Mouse (Mus musculus) gastrocnemius, adult 2 months (tissue): ENCODE results near the gene Itga11. TPM values are rescaled to one million over a fixed set of nuclear protein-coding genes. Genes with fewer than 3 reads are reported as not detected.
A peak's percentile ranks its signal among the peaks of the same experiment; 100 is the strongest.
"Not testable (repeated sequence)": the region's sequence is repeated elsewhere in the genome, so short reads cannot be mapped to it uniquely, and the experiment has no call there.

ENCODE experiments used
- DNase-seq: peaks from one replicate; pipeline ENCODE4 v3.0.0; 2022
- H3K27ac ChIP-seq: fragments of 200-600 bp; 2 replicates; pipeline ENCODE4 v1.8.1; 2022; ENCODE audit warnings: mild to moderate bottlenecking
- H3K4me3 ChIP-seq: fragments of 200-600 bp; 2 replicates; pipeline ENCODE4 v1.8.1; 2022; ENCODE audit warnings: mild to moderate bottlenecking, moderate library complexity
- CTCF ChIP-seq: fragments of 200-600 bp; IDR thresholded peaks from 2 replicates; pipeline ENCODE4 v1.8.1; 2022; ENCODE audit warnings: antibody characterized with exemption, mild to moderate bottlenecking, moderate library complexity
- intact Hi-C: fragments of 180-260 bp; cut with DNase I; formaldehyde crosslinking; loops from one replicate; pipeline ENCODE4 v1.15.1; 2025
- total RNA-seq, 2 experiments: library from RNA; stranded (reverse); gene quantifications; 2 replicates each; pipeline ENCODE4 v1.2.3; 2021

Itga11 gene
- total RNA-seq, 2 experiments from 2014 or later = 3.2 to 5.1 TPM

DNA sequence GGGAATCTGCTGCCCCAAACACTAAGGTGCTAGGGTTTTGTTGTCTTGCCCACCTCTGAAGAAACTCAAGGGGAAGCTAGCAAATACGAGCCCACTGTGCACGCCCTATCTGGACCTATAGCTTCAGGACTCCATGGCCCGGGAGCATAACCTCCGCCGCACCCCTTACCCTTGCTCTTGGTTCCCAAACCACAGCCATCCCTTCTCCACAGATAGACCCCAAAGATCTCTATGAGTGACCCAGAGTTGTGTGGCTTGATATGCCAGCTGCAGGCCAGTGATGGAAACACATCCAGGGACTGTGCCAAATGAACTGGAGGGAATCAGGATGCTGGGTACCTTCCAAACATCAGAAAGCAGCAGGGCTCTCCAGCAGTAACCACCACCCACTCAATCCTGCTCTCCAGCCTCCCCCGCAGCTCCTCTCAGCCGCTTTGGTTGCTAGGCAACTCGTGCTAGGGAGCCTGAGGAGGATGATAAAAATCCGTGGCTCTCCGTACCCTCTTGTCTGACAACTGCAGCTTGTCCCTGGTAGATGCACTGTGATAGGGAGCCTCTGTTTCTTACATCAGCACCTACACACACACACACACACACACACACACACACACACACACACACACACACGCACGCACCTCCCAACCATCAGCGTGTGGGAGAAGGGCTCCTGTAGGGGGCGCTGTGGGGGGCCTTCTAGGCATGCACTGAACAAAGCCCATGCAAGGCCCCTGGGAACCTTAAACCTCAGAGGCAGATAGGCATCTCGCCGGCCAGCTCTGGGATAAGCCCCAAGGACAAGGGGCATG, 105.6 kb downstream of the Itga11 start:
- Histone ChIP-seq H3K4me3 (no peak overlapping the region), H3K27ac (no peak overlapping the region)
- intact Hi-C loops = no loop called here
- no peak for TF ChIP-seq CTCF
- no peak for DNase-seq

DNA sequence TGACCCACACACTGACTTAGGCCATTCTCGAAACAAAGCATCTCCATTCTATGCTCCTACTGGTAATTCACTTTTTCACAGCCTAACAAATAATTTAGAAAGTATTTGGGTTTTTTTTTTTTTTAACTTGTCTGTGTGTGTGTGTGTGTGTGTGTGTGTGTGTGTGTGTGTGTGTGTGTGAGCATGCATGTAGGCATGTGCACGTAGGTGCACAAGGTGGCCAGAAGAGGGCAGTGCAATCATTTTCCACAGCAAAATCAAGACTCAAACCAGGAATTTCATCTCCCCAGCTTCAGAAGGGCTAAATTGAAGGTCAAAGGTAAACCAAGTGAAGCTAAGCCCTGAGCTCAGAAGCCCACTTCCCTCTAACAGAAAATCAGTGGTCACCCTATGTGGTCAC, 106.6 kb downstream of the Itga11 start:
- intact Hi-C loops = no loop called here
- DNase-seq = no peak
- peak; percentile 11; the same call in 1 of the 2 replicates for TF ChIP-seq CTCF
- H3K4me3 ChIP-seq = no peak overlapping the region
- H3K27ac ChIP-seq = no peak overlapping the region

- intact Hi-C loops = no loop called here
- no peak for DNase-seq
- no peak overlapping the region for H3K4me3 ChIP-seq
- H3K27ac ChIP-seq = no peak overlapping the region
- no peak for TF ChIP-seq CTCF
Measured at GRCm38 (mm10) chr9:62786721-62787120, 109.1 kb downstream of the Itga11 start.

GRCm38 (mm10) chr9:62789856-62790255, 112.2 kb downstream of the Itga11 start:
- no peak for DNase-seq
- TF ChIP-seq CTCF = no peak
- intact Hi-C loops = no loop called here

DNA sequence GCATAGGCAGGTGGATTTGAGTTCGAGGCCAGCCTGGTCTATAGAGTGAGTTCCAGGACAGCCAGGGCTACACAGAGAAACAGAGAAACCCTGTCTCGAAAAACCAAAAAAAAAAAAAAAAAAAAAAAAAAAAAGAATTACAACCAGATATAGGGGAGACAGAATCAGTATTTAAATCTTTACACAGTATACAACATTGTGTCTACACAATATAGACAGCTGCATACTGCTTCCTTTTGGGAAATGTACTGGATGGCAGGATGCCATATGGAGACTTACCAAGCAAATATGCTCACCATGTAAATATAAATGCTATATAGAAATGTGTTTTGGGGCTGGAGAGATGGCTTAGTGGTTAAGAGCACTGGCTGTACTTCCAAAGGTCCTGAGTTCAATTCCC, 121.6 kb downstream of the Itga11 start:
- DNase-seq, intact Hi-C loops, H3K27ac ChIP-seq, H3K4me3 ChIP-seq: not testable (repeated sequence)

More at GRCm38 (mm10) chr9:62789856-62790255, 112.2 kb downstream of the Itga11 start:
- H3K27ac ChIP-seq = no peak overlapping the region
- no peak overlapping the region for H3K4me3 ChIP-seq

DNA sequence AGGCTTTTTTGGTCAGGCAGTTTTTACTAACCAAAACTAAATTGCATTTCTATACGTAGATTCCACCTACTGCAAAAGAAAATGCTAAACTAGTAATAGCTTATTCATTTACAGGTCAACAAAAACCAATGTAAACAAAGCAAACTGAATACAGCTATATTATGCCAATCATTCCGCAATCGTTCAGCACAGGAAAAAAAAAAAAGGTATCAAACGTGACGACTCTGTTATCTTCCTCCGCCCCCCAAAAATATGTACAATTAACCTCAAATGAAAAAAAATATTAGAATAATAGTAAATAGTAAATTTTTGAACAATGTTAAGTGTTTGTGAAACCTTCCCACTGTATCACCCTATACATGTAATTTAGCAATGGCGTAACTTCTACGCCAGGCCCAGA, 132.5 kb downstream of the Itga11 start:
- 0 out of 2 replicates have a peak overlapping the region, but pooled peaks have one; percentile 99 for H3K27ac ChIP-seq
- peak overlapping the region; percentile 77 for H3K4me3 ChIP-seq
- no peak for TF ChIP-seq CTCF
- intact Hi-C loops = no loop called here
- DNase-seq = no peak

DNA sequence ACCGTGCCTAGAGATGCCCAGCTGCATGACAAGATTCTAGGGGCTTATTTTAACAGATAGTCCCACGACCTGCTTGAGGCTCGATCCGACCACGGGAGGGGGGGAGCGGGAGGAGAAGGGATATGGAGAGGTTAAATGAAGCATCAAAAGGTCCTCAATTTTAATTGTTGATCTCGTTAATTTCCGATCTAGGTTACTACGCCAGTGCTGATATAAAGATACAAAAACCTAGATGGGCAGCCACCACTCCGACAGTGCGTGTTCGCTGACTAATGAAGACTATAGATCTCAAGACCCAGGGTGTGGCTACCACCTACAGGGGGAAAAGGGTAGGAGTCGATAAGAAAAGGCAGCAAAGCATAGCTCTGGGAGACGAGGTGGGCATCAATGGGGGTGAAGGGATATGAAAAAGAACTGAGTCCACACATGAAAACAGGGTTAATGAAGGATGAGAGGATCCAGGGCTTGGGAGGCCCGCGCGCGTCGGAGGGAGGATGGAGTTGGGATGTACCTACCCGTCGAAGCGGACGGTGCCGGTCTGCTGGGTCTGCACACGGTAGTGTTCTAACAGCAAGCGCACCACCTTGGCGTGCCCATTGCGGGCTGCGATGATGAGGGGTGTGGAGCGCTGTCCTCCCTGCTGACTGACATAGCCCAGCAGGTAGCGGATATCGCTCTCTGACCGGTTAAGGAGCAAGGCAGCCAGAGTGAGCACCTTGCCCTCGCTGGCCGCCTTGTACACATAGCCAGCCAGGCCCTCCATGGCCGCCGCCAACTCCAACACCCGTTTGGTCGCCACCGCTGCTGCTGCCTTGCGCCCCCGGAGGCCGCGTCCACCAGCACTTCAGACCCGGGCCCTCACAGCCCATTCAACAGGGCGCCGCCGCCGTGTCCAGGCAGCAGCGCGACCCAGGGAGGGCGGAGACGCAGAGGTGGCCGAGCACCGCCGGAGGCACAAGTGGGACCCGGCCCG, 133.2 kb downstream of the Itga11 start:
- Histone ChIP-seq H3K4me3 (peak overlapping the region; percentile 77), H3K27ac (peak overlapping the region; percentile 99)
- intact Hi-C loops = no loop called here
- no peak for DNase-seq
- TF ChIP-seq CTCF = peak; percentile 17; the same call in 1 of the 2 replicates

- Histone ChIP-seq H3K27ac (peak within 1 kb of the TSS; percentile 99), H3K4me3 (peak within 1 kb of the TSS; percentile 77)
- no peak for TF ChIP-seq CTCF
- intact Hi-C loops = loop anchor here (2.0 kb wide), 1 partner anchor 17 kb away; no protein-coding TSS in a partner anchor
- peak; percentile 92 for DNase-seq
Measured at GRCm38 (mm10) chr9:62811516-62812121, 134.0 kb downstream of the Itga11 start, which contains the start of gene Fem1b. Fem1b (minus strand) TSS chr9:62811934.

DNA sequence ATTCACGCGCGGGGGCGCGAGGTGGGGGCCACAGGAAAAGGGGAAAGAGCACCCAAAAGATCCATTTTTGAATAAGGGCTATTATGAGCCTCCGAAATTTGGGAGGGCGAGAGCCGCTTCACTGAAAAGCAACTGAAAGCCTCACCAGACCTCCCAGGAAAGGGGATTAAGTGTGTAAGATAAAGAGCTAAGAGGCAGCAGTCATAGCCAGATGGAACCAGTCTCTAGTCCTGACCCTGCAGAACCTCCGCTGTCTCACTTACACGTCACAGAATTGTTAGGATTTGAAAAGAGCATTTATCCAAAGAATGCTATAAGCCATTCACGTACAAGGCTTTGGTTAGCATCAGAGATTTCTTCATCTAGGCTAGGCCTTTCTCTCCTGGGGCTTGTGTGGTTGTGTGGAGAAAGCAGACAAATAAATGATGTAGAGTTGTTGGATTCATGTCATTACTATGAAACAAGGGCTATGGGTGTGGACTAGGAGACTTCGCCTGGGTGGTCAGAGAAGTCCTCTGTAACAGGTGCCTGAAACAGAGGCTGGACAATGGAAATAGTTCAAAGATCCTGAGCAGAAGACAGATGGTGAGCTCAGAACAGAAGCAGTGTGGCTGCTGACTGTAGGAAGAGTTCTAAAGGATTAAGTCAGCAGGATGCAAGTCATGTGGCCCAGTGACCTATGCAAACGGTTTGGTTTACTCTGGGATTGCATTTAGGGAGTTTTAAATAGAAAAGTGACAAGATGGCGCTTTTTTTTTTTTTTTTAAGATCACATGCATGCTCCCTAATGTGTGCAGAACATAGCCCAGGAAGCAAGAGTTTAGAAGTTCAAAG, 134.8 kb downstream of the Itga11 start:
- TF ChIP-seq CTCF = no peak
- Histone ChIP-seq H3K27ac (peak overlapping the region; percentile 99), H3K4me3 (peak overlapping the region; percentile 77)
- intact Hi-C loops = loop anchor here (2.0 kb wide), 1 partner anchor 16 kb away; no protein-coding TSS in a partner anchor
- no peak for DNase-seq

DNA sequence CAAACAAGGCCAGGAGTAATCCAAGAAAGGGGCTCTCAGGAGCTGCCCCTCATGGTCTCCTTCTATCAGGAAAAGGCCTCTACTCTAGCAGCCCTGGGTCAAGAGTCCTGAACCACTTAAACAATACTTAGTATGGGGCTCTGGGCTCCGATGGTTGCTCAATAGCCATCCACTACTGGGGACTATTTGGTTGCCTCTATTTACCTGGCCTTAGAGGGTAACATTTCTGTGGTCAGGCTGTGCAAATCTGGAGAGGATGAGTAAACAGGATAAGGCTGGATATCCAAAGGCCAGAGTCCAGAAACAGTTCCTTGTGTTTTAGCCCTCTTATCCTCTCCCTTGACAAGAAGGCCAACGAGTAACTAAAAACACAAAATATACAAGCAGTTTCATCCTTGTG, 137.1 kb downstream of the Itga11 start:
- intact Hi-C loops = no loop called here
- no peak for TF ChIP-seq CTCF
- H3K4me3 ChIP-seq = no peak overlapping the region

GRCm38 (mm10) chr9:62816323-62817098, 138.9 kb downstream of the Itga11 start:
- no peak overlapping the region for H3K27ac ChIP-seq
- H3K4me3 ChIP-seq = peak overlapping the region; percentile 25
- intact Hi-C loops = no loop called here
- no peak for DNase-seq
- no peak for TF ChIP-seq CTCF

More for the DNA sequence above, 137.1 kb downstream of the Itga11 start:
- no peak overlapping the region for H3K27ac ChIP-seq
- DNase-seq = no peak
